Mouse (Mus musculus): Measurements from ENCODE around the gene Rybp.
A peak's percentile ranks its signal among the peaks of the same experiment; 100 is the strongest.

Gene Rybp

DNA sequence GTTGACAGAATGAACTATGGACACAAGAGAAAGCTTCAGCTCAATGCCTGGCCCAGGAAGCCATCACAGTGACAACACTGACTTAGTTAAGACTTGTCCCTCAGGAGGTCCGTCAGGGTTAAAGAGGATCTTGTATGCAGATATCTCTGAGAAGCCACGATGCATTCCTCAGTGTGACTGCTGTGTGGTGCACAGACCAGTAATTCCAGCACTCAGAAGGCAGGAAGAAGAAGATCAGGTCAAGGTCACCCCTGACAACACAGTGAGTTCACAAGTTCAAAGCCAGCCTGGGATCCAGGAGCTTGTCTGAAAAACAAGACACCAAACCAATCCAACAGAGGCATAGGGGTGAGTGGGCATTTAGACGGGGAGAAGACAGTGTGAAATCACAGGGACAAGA, 67.3 kb downstream of the Rybp start:
- no peak for DNase-seq (ENCODE audit: low spot score in 2 of 2)

DNA sequence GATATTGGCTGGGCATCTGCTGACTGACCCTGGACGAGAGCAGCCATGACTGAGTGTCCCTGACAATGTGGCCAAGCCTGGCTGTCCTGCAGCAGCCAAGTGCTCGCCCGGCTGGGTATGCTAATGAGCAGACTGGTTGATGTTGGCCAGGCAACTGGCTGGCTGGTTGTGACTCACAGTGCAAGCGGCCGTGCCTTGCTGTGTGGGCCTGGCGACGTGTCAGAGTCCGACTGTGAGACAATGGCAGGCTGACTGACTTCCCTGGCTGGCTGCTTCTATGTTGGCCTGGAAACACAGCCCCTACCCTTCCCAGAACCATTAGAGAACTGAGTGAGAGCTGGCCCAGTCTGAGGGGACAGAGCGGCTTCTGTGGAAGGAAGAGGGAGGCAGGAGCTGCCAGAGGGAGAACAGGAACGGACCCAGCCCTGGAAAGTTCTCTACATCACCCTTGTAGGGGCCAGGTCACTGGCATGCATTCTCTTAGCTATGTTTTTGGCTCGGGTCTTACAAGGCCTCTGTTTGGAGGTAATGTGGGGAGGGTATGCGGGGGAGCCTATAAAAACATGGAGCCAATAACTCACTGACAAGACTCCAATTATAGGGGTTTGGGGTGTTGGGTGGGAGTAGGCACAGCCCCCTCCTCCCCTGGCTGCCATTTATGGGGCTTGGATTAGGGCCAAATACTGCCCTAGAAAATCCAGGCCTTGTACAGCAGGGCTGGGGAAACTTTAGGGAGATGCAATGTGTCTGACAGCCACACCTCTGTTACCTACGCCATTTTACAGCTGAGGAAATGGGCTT, 68.5 kb downstream of the Rybp start:
- peak; percentile 56 to 62 for DNase-seq (ENCODE audit: low spot score in 2 of 2)

DNA sequence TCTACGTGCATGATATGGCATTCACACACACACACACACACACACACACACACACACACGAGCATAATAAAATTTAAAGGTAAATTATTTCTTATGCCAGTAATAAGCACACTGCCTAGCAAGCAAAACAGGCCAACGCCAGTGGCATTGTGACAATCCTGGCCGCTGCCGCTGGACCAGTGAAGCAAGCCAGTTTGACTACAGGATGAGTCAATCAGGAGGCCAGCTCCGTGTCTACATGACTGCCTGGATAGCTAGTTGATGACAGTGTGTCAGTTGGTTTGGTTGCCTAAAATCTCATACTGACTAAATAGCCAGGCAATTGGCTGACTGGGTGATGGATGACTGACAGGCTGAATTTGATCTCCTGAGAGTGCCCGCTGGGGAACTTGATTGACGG, 69.8 kb downstream of the Rybp start:
- no peak for DNase-seq (ENCODE audit: low spot score in 2 of 2)

DNA sequence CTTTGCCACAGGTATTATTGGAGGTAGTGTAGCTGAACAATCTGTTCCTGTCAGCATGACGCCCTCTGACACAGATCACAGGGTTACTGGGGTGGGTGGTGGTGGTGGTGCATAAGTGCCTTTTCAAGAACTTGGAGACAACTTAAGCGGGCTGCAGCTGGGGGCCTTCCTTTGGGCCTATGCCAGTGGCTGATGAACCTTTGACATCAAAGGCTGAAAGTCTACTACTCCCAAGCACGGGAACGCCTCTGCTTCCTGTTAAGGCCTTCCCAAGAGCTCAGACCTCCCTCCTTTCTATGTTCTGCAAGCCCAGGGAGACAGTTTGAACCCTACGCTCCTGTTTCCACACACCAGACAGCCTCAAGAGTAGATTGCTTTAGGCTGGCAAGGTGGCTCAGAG, 70.3 kb downstream of the Rybp start:
- DNase-seq (ENCODE audit: low spot score in 2 of 2), result no peak

DNA sequence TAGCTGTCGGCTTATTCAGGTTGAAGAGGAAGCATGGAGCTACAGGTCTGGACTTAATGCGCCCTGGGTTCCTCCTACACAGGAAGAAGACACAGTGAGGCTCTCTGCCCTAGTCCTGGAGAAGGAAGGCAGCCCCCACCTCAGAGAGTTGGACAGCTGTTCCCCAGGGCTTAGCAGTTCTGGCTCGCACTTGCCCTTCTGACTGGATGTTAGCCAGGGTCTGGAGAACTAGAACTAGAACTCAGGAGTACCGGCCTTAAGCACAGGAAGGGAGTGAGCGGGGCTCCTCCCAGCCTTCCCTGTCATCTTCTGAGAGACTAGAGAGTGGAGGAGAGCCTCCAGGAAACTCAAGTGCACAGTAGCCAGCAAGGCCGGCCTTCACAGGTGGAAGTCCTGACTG, 71.5 kb downstream of the Rybp start:
- DNase-seq (ENCODE audit: low spot score in 2 of 2), result peak; percentile 42 to 49

DNA sequence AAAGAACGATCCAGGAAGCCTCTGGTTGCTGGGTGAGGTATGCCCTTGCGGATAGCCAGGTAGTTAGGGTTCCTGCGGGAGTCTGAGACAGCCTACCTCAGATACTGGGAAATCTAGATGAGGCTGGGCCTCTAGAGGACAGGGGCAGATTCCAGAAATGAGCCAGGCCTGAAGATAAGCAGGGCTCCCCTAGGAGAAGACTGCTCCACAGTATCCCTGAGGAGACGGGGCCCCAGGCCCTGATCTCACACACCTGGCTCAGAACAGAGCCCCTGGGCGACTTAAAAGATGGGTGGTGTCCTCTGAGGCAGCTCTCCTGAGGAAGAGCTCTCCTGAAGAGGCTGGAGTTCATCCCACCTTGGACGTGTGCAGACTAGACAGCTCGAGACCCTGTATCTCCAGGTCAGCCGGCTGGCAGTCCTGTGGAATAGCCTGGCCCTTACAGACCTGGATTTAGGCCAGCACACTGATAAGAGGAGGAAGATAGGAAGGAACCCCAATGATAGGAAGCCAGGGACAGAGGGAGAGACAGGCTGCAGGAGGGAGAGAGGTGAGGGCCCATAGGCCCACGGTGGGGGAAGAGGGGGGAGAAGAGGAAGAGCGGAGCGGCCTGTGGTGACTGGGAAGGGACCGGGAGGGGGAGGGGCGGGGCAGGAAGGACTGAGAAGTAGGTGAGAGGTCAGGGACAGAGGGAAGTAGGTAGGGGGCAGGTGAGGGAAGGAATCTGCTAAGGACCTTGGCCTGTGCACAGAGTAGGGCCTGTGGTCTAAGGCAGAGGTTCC, 73.0 kb downstream of the Rybp start:
- DNase-seq (ENCODE audit: low spot score in 2 of 2), result no peak

DNA sequence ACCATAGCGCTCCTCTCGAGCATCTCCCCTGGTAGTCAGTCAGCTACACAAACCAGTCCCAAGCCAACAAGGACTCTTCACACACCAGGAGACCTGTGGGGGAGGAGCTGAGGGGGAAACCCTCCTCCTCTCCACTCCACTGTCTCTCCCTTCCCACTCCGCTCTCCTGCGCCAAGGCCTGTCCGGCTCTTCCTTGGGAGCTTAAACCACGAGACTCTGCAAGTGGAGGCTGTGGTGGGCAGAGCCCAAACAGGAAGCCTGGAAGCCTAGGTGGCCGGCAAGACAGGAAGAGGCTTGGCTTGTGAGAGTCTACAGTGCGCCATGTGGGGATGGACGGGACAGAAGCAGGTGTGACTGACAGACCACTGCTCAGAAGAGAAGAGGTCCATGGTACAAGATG, 73.7 kb downstream of the Rybp start:
- no peak for DNase-seq (ENCODE audit: low spot score in 2 of 2)

DNA sequence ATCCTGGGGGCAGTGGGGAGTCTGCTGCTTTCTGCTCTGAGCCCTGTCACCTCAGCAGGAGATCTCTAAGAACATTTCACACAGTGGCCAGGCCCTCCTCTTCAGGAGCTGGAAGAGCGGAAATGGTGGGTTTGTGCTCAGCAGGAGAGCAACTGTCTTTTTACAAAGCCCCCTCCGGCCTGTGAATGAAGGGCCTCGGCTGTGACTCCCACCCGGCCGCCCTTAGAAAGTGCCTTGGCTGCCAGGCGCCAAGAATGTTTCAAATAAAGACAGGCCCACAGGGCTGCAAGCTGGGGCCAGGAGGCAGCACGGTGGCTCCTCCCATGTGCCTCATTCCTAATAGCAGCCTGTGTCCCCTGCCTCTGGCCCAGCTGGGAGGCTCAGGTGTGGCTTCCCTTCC, 74.5 kb downstream of the Rybp start:
- no peak for DNase-seq (ENCODE audit: low spot score in 2 of 2)

DNA sequence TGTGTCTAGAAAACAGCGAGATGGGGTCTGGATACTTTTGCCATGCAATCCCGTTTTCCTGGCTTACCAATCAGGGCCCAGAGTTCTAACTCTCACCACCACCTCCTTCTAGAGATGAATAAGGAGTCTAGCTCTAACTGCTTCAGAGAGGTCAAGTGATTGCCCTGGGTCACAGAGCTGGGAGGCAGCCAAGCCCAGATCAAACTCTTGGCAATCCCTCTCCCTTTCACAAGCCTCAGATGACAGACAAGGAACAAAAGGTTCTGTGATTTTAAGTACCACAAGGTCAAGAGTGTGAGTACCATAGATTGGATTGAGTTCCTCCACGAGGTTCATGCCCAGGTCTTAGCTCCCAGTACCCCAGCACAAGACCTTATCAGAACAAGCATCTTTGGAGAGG, 75.6 kb downstream of the Rybp start:
- DNase-seq (ENCODE audit: low spot score in 2 of 2), result no peak

DNA sequence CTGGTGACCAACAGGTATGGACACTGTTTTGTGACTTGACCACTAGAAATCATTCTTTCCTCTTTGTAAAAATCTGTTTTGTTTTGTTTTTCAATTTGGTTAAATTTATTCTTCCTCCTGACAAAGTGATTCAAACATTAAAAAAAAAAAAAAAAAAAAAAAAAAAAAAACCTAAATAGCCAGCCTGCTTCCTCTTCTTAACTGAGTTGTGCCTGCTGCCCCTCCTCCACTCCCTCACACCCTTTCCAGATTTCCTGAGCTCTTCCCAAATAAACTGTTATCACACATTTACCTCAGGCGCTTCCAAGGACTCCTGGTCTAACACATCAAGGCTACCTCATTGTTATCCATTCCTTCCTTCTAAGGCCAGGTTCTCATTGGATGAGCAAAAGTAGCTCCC, 76.8 kb downstream of the Rybp start:
- DNase-seq (ENCODE audit: low spot score in 2 of 2), result no peak

DNA sequence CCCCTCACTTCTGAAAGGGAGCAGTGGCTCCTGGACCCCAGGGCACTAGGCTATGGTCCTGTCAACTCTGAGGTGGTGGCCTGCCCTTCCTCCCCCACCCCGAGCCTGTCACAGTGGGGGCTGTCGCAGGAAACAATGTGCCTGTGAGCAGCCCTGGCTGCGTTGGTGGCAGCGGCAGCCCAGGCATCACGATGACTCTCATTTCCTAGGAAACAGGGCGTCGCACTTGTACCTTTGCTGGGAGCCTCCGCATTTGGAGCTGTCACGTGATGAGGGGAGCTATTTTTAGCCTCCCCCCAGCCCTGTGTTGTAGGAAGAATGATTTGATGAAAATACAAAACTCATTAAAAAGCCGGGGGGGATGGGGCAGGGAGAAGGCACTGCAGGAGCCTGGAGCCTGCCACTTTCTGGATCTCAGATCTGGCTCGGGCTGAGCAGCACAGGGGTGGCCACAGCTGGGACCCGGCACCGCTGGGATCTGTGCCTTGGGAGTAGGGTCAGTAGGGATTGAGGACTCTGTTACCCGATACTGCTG, 80.5 kb downstream of the Rybp start:
- peak in 1 of 2 experiments; percentile 36 for DNase-seq (ENCODE audit: low spot score in 2 of 2)

DNA sequence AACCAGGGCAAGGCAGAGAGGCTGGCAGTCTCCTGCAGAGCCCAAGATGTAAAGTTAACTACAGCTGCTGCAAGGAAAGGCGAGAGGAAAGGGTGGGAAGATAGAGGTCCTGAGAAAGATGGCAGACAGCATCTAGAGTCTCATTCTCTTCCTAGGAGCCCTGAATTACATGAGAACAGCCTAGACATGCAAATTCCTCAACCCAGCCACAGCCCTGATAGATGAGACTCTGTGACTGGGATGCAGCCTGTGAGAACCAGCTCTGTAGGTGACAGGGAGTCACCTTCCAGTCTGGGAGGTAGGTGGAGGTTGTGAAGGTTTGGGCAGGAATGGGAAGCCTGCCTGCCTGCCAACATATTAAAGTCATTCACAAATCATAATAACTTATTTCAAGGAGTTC, 81.0 kb downstream of the Rybp start:
- DNase-seq (ENCODE audit: low spot score in 2 of 2), result no peak

DNA sequence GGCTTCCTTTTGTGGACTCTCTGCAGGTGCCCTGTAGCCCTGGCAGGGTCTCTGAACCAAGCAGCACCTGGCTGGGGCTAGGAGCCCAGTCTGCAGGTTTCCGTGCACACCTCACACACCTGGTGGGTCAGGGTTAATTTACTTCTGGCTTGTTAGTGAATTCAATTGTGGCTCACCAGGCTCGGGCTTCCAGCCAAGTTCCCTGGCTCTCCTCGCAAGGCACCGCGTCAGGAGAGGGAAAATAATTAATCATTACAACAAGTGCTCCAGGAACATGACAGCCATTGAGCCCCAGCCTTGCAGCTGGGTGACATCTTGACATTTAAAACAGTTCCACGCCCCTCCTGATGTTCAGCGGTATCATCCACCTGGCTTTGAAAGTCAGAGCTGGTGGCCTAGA, 82.8 kb downstream of the Rybp start:
- DNase-seq (ENCODE audit: low spot score in 2 of 2), result no peak

DNA sequence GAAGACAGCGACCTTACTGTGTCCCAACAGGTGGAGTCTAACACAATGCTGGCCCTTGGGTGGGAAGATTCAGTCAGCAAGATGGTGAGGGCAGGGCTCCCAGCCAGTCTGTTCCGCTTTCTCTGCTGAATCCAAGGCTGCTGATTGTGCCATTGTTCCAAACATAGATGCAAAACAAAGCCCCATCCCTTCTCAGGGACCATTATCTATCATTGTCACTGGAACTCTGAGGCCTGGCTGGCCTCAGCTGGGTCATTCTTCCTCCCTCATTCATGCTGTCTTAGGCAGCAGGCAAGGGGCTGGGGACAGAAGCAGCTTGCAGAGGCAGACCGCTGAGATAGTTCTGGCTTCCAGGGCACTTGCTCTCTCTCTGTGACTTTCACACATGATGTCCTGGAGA, 83.8 kb downstream of the Rybp start:
- DNase-seq (ENCODE audit: low spot score in 2 of 2), result no peak

DNA sequence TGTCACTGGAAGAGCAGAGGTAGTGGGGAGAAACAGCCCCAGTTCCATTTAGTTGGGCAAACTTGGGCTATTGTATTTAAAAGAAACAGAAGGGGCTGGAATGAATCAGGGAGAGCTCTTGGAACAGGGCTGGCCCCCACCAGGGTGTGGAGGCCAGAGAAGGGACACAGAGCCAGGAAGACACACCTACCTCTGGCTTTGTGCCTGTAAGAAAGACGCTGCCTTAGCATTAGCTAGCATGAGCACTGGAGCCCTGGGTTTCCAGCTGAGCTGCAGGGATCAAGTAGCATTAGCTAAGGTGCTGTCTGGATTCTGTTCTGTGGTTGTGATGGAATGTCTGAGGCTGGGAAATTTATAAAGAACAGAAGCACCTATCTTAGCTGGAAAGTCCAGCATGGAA, 85.2 kb downstream of the Rybp start:
- no peak for DNase-seq (ENCODE audit: low spot score in 2 of 2)

DNA sequence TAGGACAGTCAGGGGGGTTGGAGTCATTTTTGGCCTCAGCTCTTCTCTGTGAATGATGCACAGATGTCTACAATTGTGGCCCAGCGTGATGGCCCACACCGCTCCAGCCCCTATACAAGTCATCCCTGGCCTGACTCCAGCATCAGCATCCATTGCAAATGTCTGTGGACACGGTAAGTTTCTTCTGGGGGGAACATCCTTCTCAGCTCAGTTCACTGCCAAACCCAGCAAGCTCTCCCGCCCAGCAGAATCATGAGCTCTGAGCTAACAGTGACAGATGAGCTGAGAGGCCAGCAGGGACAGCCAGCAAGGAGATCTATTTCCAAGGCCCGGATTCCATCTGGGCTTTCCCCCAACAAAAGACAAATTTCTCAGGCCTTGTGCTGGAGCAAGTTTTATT, 90.2 kb downstream of the Rybp start:
- no peak for DNase-seq (ENCODE audit: low spot score in 2 of 2)

DNA sequence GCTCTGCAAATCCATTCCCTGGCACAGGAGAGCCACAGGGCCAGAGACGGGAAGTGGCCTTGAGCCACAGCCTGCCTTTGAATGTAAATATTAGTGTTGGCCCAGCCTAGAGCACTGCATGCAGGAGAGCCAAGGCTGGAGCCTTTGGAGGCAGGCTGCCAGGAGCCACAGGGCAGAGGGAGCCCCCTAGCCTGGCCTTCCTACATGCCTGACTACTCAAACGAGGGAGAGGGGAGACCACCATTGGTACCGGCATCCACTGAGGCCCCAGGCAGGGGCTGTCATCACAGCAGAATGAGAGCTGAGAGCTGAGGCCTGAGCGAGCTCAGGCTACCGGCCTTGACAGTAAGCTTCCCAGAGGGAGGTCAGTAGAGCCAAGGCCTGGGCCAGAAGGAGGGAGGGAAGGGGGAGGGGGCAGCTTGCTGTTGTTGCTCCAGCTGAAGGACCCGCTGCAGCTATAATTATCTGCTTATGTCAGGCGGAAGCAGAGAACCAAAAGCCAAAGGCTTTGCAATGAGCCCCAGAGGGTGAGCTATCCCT, 91.3 kb downstream of the Rybp start:
- peak; percentile 58 to 74 for DNase-seq (ENCODE audit: low spot score in 2 of 2)

DNA sequence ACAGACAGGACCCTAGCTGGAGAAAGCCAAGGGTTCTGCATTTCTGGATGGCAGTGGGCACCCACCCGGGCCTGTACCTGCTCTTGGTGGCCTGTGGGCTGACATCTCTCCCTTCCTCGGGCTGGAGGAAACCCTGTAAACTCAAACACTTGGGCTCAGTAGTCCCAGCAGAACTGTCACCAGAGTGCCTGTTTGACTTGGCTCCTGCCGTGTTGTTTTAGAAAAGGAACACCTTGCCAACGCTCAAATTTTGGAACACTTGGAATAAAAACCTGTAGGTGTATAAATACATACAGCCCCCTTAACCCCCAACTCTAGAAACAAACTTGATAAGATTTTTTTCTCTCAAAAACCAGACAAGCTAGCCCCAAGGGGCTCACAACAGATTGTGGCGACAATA, 92.2 kb downstream of the Rybp start:
- DNase-seq (ENCODE audit: low spot score in 2 of 2), result no peak

DNA sequence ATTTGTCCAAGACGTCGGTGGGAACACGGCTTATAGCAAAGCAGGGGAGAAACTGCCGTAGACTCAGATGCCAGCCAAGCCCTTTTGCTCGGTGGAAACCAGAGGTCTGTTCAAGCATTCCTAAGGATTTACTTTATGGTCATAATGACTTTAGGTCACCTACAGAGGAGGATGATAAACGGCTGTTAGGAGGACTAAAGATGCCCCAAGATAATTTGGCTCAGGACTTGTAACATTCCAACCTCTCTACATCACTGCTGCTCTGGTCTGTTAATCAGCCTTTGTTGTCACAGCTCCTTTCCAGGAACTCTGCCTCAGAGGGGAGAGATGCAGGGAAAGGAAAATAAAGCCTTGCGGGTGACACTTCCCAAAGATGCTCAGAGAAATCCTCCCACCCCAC, 93.5 kb downstream of the Rybp start:
- DNase-seq (ENCODE audit: low spot score in 2 of 2), result no peak

DNA sequence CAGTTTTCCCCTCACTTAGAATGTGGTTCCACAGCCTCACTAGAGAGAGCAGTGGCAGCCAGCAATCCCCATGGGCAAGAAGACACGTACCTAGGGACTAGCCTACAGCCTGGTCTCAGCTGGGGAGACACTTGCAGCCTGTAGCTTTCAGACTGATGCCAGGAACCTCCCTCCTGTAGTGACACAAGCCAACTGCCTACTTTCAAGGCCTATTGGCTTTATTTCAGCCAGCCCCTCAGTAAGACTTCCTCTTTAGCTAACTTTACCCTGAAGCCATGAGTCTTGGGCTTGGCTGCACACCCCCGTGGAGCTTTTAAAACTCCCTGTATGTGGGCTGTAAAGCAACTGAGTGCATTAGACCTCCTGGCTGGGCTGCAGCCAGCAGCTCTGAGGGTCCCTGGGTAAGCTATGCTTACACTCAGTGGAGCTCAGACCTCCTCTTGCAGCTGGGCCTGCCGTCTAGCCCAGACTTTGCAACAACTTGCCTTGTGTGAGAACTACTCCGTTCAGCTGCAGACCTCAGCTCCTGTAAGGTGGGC, 94.5 kb downstream of the Rybp start:
- DNase-seq (ENCODE audit: low spot score in 2 of 2), result no peak

DNA sequence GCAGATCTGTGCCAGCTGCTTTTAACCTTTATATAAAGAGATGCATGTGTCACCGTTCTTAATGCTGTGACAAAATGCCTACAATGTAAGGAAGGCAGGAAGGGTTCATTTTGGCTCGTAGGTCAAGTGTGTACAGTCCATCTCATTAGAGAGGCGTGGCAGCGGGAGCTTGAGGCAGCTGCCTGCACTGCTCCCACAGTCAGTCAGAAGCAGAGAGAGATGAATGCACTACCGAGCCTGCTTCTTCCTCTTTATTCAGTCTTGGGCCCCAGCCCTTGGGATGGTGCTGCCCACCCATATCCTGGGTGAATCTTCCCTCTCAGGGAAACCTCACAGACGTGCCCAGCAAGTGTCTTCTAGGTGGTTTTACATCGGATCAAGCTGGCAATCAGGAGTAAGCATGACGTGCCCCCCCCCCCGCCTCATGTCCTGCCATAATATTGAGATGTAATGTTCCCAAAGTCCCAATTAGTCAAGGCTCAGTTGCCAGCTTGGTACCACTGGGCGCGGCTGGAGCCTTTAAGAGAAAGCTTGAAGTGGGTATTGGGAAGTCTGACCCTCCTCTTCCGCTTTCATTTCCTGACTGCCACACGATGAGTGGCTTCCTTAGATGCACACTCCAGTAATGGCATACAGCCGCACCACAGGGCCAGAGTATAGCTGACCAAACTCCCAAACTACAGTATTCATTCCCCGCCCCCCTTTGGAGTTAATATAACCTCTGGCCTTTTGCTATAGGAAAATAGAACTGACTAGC, 96.3 kb downstream of the Rybp start:
- DNase-seq (ENCODE audit: low spot score in 2 of 2), result no peak

DNA sequence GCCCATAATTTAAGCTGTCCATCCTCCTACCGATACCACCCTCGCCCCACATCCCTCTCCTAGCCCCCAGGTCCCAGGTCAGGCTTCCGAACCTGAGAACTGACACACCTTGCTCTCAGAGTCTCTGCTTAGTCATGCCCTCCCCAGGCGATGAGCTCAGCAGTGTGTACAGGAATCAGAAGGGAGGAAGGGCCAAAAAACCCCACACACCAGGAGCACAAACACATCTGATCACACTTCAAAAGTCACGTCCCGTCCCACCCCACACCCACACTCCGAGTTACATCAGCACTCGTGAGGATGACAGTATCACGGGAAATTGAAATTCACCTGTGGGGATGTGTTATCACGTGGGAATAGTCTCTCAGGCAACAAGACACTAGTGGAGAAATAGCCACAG, 97.0 kb downstream of the Rybp start:
- DNase-seq (ENCODE audit: low spot score in 2 of 2), result no peak
